Mouse (Mus musculus) thymus, postnatal 14 days (tissue): Measurements from ENCODE around the gene Myadml2.

Experiments
- DNase-seq: peaks from one replicate; pipeline ENCODE4 v3.0.0; 2021

The Myadml2 gene

GRCm38 (mm10) chr11:120660301-120661075 is 12.5 kb upstream of the Myadml2 start:
- DNase-seq = peak; percentile 25

- DNase-seq = peak; percentile 6
These were observed 11.7 kb upstream of the Myadml2 start for GRCm38 (mm10) chr11:120659509-120660300.

- DNase-seq = peak; percentile 89
These were observed 11.0 kb upstream of the Myadml2 start for GRCm38 (mm10) chr11:120658876-120659410.

DNA sequence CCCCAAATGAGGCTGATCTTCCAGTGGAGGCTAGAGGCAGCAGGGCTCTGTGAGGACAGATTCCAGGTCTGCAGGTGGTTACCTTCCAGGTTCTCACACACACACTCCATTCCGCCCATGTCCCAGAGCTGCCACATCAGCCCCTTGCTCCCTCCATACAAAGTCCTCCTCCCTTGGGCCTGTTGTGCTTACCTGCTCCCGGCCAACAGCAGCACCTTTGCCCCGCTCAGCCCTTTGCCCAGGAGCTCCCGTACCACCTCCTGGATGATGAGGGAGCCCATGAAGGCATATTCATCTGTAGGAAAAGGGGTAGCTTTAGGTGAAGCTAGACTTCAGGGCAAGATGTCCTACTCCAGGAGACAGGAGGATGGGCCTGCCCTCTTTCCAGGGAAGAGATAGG is 9.3 kb upstream of the Myadml2 start:
- DNase-seq = no peak

GRCm38 (mm10) chr11:120654741-120655140 is 6.8 kb upstream of the Myadml2 start:
- no peak for DNase-seq

DNA sequence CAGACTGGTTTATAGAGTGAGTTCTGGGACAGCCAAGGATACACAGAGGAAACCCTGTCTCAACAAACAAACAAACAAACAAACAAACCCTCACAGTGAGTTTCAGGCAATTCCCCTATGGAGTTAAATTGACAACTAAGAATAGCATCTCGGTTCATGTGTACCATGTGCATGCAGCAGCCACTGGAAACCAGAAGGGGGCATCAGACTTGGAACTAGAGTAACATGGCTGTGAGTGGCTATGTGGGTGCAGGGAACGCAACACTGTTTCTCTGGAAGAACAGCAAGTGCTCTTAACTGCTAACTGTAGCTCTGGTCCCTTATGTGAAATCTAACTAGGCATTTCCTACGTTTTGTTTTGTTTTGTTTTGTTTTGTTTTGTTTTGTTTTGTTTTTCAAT is 3.9 kb upstream of the Myadml2 start:
- DNase-seq = no peak

GRCm38 (mm10) chr11:120647047-120647830 is 719 bp downstream of the Myadml2 start:
- peak; percentile 13 for DNase-seq

GRCm38 (mm10) chr11:120643601-120643987 is 4.4 kb downstream of the Myadml2 start, which contains the start of gene Pycr1:
Pycr1 (minus strand) TSS chr11:120643769.
- peak; percentile 96 for DNase-seq

GRCm38 (mm10) chr11:120642939-120643600 is 4.9 kb downstream of the Myadml2 start:
- DNase-seq = peak; percentile 48

GRCm38 (mm10) chr11:120641869-120642268 is 6.1 kb downstream of the Myadml2 start:
- no peak for DNase-seq

GRCm38 (mm10) chr11:120641255-120641654 is 6.7 kb downstream of the Myadml2 start:
- no peak for DNase-seq

GRCm38 (mm10) chr11:120634810-120635209 is 13.1 kb downstream of the Myadml2 start:
- no peak for DNase-seq

DNA sequence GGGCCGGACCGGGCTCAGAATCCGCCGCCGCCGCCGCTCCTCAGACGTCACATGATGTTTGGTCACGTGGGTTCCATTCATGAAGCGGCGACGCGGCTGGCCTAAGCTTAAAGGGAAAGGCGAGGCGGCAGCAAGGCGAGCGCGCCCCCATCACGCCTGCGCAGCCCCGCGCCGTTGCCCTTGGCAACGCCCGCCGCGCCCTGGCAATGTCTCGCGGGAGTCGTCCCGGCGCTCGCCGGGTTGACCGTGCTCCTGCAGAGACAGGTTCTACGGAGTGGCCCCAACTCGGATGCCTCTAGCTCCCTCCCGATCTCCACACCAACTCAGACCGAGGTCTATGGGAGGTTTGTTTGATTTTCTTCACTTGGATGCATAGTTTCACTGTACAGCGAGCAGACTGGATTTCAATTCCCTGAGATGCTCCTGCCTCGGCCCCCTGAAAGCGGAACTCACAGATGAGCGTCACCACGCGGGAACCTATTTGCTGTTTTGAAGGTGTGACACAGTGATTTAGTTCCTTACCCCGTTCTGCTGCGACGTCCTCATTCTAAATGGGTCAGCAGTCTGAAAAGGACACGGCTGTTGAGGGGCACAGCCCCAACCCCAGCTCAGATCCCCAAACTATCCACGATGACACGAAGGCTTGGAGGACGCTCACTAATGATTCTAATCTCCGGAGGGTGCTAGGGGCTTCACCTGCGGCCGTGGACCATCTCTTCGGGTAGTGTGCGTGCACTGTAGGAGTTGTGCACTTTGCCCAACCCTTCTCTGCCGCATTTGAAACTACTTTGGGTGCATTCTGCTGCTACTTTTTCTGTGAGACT is 14.2 kb downstream of the Myadml2 start, which contains the start of gene Mafg:
Mafg (minus strand) TSS at position 81 of the 824 bp plus-strand sequence.
- DNase-seq = peak; percentile 91

DNA sequence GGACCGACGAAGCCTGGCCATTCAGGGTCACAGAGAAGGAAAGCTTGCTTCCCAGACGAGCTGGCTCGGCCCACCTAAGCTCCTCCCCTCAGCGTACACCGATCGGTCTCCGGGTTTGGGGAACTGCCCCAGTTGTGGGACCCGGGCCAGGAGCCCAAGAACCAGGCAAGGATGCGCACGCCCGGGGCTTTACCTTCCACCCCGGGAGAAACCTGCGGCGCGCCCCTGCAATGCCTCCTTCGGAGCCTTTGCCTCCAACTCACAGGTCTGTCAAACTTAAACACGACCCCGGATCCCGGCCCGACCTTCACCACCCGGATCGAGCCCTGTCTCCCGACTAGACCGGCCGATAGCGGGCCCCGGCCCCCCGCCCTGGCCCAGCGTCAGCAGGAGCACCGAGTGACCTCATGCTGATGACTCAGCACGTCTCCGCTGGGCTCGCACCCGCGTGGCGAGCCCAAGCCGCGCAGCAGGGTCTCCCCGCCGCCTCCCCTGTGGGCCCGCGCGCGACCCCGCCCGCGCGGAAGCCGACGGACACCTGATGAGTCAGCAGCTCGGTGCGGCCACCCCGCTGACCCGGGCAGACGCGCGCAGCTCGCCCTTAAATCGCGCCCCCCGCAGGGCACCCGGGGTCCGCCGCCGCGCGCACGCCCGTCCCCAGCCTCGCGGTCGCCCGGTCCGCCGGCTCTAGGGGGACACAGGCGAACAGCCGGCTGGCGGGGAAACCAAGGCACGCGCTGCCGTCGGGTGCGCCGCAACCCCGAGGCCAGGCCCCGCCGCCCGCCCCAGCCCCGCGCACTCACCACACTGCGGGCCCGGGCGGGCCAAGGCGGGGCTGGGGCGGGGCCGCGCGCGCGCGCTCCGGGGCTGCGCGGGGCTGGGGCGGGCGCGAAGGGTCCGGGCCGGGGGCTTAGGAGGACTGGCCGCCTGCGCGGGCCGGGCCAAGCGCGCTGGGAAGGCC is 15.1 kb downstream of the Myadml2 start:
- DNase-seq = peak; percentile 60

GRCm38 (mm10) chr11:120631726-120632448 is 16.1 kb downstream of the Myadml2 start:
- no peak for DNase-seq

DNA sequence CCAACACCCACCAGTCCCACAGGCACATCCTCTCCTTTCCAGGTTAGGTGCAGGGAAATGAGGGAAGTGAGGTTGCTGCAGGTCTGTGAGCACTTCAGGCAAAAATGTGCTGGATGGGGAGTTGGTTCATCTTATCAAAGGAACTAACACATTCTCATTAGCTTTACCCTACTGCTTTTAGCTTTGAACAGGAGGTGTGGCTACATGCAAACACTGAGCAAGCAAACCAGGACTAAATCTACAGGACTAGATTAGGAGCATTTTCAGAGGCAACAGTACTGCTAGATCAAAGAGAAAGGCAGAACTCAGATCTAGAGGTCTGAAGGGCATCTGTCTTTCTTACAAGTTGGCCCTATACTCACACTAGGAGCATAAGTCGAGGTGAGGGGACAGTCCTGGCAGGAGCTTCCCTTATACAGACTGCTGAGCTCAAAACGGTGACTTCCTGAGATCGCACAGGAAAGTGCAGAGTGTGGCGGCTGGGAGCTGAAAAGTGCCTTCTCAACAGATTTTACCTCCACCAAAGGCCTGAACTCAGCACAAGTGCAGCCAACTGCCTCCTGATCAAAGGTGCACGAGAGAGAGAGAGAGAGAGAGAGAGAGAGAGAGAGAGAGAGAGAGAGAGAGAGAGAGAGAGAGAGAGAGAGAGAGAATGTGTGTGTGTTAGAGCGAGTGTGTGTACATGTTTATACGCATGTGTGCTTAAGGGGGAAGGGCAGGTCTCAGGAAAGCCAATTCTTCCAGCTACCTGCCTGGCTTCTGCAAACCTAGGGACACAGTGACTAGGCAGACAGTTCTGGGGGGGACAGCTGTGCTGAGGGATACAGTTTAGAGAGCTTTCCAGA is 16.9 kb downstream of the Myadml2 start:
- peak; percentile 50 for DNase-seq

DNA sequence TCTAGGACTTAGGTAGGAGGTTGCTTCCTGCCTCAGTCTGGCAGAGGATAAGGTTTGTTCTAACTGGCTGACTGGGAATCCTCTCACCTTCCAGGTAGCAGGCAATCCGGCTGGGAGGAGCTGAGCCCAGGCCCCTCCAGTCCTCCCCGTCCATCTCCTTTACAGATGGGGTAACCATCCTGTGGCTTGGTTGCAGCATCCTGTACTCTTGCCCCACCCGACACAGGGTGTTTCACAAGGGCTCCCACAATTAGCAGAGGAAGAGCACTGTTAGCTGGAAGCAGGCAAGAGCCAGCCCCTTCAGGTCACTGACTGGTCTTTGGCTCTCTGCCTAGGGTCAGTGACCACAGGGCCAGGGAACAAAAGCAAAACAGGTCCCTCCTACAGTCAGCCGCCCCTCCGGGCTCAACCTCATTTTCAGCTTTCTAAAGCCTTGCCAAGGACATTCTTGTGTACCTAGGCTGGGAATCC is 17.5 kb downstream of the Myadml2 start:
- no peak for DNase-seq

- no peak for DNase-seq
These were observed 18.0 kb downstream of the Myadml2 start for GRCm38 (mm10) chr11:120629911-120630310.
